Mouse (Mus musculus) retina, adult 2 months (tissue): ENCODE data around the gene Gm27029.
"Not testable (repeated sequence)": the region's sequence is repeated elsewhere in the genome, so short reads cannot be mapped to it uniquely, and the experiment has no call there.

ENCODE experiments used
- DNase-seq: peaks from one replicate; pipeline ENCODE4 v3.0.0-alpha.2; 2012; ENCODE audit warnings: low read depth, low spot score

The Gm27029 gene

DNA sequence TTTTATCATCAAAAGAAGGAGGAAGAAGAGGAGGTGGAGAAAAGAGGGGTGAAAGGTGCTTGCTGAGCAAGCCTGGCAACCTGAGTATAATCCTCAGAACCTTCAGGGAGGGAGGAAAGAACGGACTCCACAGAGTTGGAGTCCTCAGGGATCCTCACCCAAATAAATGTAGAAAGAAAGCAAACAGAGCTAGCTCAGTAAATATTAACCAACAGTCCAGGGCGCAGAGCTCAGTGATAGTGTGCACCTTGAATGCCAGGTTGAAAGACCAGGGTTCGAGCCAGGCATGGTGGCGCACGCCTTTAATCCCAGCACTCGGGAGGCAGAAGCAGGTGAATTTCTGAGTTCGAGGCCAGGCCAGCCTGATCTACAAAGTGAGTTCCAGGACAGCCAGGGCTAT, 31.0 kb upstream of the Gm27029 start:
- DNase-seq = no peak

DNA sequence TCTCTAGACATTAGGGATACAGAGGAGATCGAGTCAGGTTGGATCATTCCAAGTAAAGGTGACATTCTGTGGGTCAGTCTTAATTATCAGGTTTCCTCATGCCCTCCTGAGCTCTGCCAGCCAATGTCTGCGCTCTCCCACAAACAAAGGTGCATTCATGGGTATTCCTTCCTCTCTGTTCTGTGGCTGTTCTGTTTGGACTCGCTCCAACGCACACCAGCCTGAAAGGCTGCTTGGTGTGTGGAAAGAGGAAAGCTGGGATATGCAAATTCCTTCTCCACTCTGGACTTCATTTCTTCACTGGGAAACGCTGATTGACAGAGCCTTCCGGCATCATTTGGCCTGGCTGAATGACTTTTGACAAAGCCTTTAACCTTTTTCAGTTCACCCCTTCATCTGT, 30.1 kb upstream of the Gm27029 start:
- DNase-seq = no peak

DNA sequence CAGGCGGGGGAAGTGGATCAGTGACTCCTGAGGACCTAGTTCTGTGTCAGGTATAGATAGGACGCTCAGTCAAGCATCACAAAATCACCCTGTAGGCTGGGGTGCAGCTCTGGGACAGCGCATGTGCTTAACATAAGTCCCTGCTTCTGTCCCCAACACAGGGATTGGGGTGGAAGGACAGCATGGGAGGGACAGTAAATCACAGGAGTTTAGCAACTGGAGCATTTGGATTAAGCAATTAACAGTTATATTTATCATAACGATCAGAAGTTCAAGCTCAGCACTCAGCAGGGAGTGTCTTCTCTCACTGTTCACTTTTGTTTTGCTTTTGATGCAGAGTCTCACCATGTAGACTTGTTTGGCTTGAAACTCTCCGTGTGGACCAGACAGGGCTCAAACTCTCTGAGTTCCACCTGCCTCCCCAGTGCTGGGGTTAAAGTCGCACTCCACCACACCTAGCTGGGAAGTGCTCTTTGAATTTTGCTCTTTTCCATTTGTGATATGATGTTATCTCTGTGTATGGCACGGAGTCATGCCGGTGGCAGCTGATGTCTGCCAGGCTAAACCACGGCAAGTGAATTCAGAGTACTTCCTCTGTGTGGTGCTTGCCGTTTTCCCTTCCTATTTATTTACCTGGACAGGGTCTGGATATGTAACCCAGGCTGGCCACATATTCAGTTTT, 27.6 kb upstream of the Gm27029 start:
- DNase-seq = no peak

DNA sequence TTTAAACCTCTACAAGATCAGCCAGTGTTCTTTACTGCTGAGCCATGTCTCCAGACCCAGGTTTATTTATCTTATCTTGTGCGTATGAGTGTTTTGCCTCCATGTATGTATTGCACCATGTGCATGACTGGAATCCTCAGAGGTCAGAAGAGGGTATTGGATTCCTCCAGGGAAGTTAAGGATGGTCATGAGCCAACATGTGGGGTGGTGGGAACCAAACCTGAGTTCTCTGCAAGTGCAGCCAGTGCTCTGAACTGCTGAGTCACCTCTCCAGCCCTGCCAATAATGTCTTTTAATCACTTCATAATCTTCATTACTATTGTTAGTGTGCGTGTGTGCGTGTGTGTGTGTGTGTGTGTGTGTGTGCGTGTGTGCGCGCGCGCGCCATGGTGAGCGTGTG, 26.9 kb upstream of the Gm27029 start:
- no peak for DNase-seq

GRCm38 (mm10) chr11:101450394-101450793, 25.8 kb upstream of the Gm27029 start:
- no peak for DNase-seq

- DNase-seq = not testable (repeated sequence)
Measured at GRCm38 (mm10) chr11:101449596-101449995, 25.0 kb upstream of the Gm27029 start.

DNA sequence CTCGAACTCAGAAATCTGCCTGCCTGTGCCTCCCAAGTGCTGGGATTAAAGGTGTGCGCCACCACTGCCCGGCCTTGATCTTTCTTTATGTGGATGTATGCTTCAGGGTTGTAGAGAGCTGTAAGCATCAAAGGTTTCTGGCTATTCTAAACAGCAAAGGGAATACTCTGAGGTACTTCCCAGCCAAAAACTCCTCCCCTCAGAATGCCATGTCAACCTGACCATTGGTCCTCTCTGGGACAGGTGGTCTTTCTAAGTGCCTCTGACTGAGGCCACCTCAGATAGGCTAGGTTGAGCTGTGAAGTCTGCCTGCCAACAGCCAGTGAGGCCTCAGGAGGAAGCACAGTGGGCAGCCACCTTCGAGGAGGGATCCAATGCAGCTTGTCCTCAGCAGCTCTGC, 24.3 kb upstream of the Gm27029 start:
- no peak for DNase-seq

DNA sequence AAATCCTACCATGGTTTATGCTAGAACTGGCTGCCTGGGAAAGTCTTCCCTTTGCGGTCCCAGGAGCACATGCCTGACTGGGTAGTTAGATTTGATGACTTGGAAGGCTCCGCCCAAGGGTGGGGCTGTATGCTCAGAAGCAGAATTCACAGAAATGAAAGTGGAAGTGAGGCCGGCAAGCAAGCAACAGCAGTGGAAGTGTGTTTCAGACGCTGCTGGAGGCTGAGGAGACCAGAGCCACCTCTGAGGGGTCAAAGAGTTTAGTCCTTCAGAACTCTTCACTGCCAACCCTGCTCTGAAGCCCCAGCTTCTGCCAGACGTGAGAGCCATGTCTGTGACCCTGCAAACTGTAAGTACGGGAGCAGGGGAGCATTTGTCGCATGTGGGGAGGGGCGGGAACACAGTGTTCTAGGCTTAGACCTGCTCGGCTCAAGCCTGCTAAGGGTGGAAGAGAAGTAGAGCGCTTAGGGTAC, 23.7 kb upstream of the Gm27029 start, which contains the start of gene Ifi35:
Gene Ifi35, plus strand, starts transcription at position 134 of the 473 bp plus-strand sequence.
- DNase-seq = no peak

DNA sequence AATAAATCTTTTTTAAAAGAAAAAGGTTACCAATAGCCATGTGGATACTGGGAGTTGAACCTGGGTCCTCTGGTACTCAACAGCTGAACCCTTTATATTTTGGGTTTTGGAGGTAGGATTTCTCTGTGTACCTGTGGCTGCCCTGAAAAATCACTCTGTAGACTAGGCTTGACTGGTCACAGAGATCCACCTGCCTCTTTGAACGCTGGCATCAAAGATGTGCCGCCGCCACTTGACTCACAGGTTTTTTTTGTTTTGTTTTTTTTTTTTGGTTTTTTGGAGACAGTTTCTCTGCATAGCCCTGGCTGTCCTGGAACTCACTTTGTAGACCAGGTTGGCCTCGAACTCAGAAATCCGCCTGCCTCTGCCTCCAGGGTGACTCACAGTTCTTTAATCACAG, 23.2 kb upstream of the Gm27029 start:
- DNase-seq = no peak

GRCm38 (mm10) chr11:101446860-101447259, 22.3 kb upstream of the Gm27029 start:
- DNase-seq = not testable (repeated sequence)

DNA sequence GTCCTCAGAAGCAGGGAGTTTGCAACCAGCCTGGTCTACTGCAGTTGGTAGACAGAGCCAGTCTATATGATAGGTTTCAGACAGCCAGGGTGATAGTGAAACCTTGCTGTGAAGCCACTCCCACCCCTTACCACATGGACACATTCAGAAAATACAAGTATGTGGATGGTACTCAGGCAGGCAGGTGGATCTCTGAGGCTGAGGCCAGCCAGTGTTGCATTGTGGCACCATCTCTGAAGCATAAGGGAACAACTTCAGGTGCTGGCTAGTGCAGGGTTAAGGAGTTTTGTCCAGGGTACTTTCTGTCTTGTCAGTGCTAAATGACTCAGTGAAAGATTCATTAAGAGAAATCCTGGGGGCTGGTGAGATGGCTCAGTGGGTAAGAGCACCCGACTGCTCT, 21.7 kb upstream of the Gm27029 start:
- no peak for DNase-seq

GRCm38 (mm10) chr11:101442760-101443159, 18.2 kb upstream of the Gm27029 start:
- no peak for DNase-seq

DNA sequence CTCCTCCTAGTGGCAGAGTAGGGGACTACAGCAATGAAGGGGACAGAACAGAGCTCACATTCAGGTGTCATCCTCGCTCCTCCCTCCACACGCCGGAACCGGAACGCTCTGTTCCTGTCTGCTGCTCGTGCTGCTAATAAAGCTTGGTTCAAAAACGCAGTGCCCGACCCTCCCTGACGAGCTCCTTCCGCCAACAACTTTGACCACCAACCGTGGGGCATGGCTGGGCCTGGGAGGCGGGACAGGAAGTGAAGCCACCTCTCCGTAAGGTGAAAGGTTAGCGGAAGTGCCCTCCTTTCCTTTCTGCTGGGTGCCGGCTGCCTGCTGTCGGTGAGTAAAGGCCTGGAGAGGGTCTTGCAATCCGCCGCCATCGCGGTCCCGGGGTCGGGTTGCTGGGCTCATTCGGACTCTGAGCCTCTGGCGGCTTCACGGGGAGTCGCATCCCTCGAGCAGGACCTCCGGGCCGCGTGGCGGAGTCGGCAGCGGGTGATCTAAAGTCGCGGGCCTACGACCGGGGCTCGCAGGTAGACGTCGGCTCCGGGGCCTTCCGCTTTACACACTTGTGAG, 17.6 kb upstream of the Gm27029 start, which contains the start of gene Rpl27:
Gene Rpl27, plus strand, starts transcription at position 172 of the 567 bp plus-strand sequence.
- DNase-seq = peak; percentile 98

- DNase-seq = not testable (repeated sequence)
Measured at GRCm38 (mm10) chr11:101441450-101442126, 17.0 kb upstream of the Gm27029 start.

- not testable (repeated sequence) for DNase-seq
Measured at GRCm38 (mm10) chr11:101438006-101438405, 13.4 kb upstream of the Gm27029 start.

DNA sequence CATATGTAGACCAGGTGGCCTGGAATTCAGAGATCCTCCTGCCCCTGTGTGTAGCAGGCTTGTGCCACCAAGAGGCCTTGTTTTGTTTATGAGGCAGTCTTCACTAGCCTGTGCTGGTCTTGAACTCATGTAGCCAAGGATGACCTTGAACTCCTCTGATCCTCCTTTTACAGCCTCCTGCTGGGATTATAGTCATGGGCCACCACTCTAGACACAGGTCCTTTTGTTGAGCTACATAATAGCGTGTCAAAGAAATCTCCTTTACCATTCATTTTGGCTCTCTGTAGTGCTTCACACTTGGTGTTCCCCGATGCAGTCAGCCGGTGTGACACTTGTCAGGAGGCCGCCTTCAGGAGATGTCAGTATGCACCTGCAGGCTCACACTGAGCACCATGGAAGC, 12.3 kb upstream of the Gm27029 start:
- DNase-seq = no peak

- no peak for DNase-seq
Measured at GRCm38 (mm10) chr11:101435831-101436230, 11.2 kb upstream of the Gm27029 start.

DNA sequence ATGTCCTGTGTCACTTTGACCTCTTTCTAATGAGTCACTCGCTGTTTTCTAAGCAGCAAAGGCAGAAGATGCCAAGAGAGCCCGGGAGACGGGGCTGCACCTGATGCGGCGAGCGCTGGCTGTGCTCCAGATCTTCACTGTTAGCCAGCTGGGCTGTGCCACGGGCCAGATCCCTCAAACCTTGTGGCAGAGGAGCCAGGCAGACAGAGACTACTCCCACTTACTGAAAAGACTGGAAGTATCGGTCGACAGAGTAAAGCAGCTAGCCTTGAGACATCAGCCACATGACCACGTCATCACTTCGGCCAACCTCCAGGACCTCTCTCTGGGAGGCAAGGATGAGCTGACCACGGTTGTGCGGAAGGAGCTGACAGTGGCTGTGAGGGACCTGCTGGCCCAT, 8.8 kb upstream of the Gm27029 start:
- DNase-seq = no peak

GRCm38 (mm10) chr11:101431327-101431726, 6.7 kb upstream of the Gm27029 start:
- DNase-seq = no peak

- DNase-seq = no peak
Measured at GRCm38 (mm10) chr11:101426165-101426564, 1.6 kb upstream of the Gm27029 start.

DNA sequence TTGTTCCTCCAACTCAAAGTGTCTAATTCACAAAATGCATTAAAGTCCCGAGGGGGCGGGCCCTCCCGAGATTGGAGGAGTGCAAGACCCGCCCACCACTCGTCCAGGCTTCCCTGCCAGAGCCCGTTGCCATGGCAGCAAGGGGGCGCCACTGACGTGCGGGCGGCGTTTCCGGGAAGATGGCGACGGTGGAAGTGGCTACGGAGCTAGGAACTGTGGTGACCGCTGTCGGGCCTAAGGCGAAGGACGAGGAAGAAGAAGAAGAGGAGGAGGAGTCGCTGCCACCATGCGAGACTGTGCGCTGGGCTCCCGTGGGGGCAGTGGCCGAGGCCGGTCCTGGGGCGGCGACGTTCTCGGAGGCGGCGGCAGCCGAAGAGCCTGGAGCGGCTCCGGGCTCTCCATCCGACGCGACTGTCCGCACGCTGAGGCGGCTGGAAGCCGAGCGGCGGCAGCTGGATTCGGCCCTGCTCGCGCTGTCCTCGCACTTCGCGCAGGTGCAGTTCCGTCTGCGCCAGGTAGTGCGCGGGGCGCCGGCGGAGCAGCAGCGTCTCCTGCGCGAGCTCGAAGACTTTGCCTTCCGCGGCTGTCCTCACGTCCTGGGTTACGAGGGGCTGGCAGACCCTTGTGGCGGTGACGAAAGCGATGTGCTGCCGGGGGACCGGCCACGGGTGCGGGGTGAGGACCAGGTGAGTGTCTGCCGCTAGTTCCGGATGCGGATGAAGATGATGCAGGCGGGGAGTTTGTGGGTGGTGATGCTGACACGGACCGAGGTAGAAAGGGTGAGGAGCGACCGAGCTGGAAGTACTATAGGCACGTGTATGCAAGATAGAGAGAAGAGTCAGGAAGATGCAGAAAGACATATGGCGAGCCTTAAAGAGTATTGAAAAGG, 573 bp upstream of the Gm27029 start, which contains the start of the genes Rundc1 and Ptges3l:
Gene Rundc1, plus strand, starts transcription at position 161 of the 889 bp plus-strand sequence.
Gene Ptges3l, minus strand, starts transcription at position 409 of the 889 bp plus-strand sequence.
- peak; percentile 82 for DNase-seq
